Mouse (Mus musculus): ENCODE results near the gene Ndufa4l2. TPM values are rescaled to one million over a fixed set of nuclear protein-coding genes. Genes with fewer than 3 reads are reported as not detected.

The Ndufa4l2 gene
- 0.38 TPM in 1 of 2 replicates, not detected in the other for polyA plus RNA-seq (2012)

GRCm38 (mm10) chr10:127514764-127515163, at the start of gene Ndufa4l2:
Gene Ndufa4l2 (plus strand): TSS chr10:127514967.

GRCm38 (mm10) chr10:127500894-127501893, 13.6 kb upstream of the Ndufa4l2 start, which contains the start of gene Stac3:
Gene Stac3 (plus strand): TSS chr10:127501686.

GRCm38 (mm10) chr10:127522088-127522581, 7.4 kb downstream of the Ndufa4l2 start, which contains the start of gene Shmt2:
Gene Shmt2 (minus strand): TSS chr10:127522444.

GRCm38 (mm10) chr10:127534036-127534928, 19.5 kb downstream of the Ndufa4l2 start, which contains the start of gene Nxph4:
Gene Nxph4 (minus strand): TSS chr10:127534559.

Other genes starting within 250 kb of the Ndufa4l2 start
- 150 and 154 TPM in 2 replicates for gene Dctn2, start 248.6 kb upstream of the Ndufa4l2 start, polyA plus RNA-seq (2012)
- gene Mbd6, start 225.9 kb upstream of the Ndufa4l2 start, polyA plus RNA-seq (2012) = 426 and 490 TPM in 2 replicates
- gene Mars, start 203.2 kb upstream of the Ndufa4l2 start, polyA plus RNA-seq (2012) = 53.6 and 60.7 TPM in 2 replicates
- gene Arhgap9, start 193.0 kb upstream of the Ndufa4l2 start, polyA plus RNA-seq (2012) = 40.4 and 45.0 TPM in 2 replicates
- gene Gli1, start 173.0 kb upstream of the Ndufa4l2 start, polyA plus RNA-seq (2012) = 0.18 and 0.44 TPM in 2 replicates
- 0.01 TPM in 1 of 2 replicates, not detected in the other for gene Inhbe, start 160.6 kb upstream of the Ndufa4l2 start, polyA plus RNA-seq (2012)
- 0.04 TPM in 1 of 2 replicates, not detected in the other for gene Inhbc, start 144.5 kb upstream of the Ndufa4l2 start, polyA plus RNA-seq (2012)
- gene R3hdm2, start 134.6 kb upstream of the Ndufa4l2 start, polyA plus RNA-seq (2012) = 135 and 146 TPM in 2 replicates
- gene Stac3, start 13.3 kb upstream of the Ndufa4l2 start, polyA plus RNA-seq (2012) = 1.1 and 1.8 TPM in 2 replicates
- 201 and 228 TPM in 2 replicates for gene Shmt2, start 7.5 kb downstream of the Ndufa4l2 start, polyA plus RNA-seq (2012)
- 0.10 and 0.17 TPM in 2 replicates for gene Nxph4, start 19.6 kb downstream of the Ndufa4l2 start, polyA plus RNA-seq (2012)
- 19.8 and 39.8 TPM in 2 replicates for gene Lrp1, start 106.2 kb downstream of the Ndufa4l2 start, polyA plus RNA-seq (2012)
- gene Stat6, start 128.0 kb downstream of the Ndufa4l2 start, polyA plus RNA-seq (2012) = 48.1 and 50.8 TPM in 2 replicates
- gene Nemp1, start 151.9 kb downstream of the Ndufa4l2 start, polyA plus RNA-seq (2012) = 1.4 and 2.7 TPM in 2 replicates
- 29.9 and 35.3 TPM in 2 replicates for gene Nab2, start 153.6 kb downstream of the Ndufa4l2 start, polyA plus RNA-seq (2012)
- 0.04 TPM in 1 of 2 replicates, not detected in the other for gene Myo1a, start 190.2 kb downstream of the Ndufa4l2 start, polyA plus RNA-seq (2012)
- gene Tac2, start 209.5 kb downstream of the Ndufa4l2 start, polyA plus RNA-seq (2012) = 0.56 and 0.88 TPM in 2 replicates
- 3.3 and 4.3 TPM in 2 replicates for gene Zbtb39, start 224.6 kb downstream of the Ndufa4l2 start, polyA plus RNA-seq (2012)
- 0.01 TPM in 1 of 2 replicates, not detected in the other for gene Gpr182, start 236.8 kb downstream of the Ndufa4l2 start, polyA plus RNA-seq (2012)
- gene Rdh1, start 244.8 kb downstream of the Ndufa4l2 start, polyA plus RNA-seq (2012) = 0.02 TPM in 1 of 2 replicates, not detected in the other
- gene Rdh16f1, start 244.8 kb downstream of the Ndufa4l2 start, polyA plus RNA-seq (2012) = not detected in 2 replicates